Mouse (Mus musculus) erythroblast, embryonic 14.5 days (primary cell): Measurements from ENCODE around the gene Nrbp1.

ENCODE experiments used
- GATA1 ChIP-seq: IDR thresholded peaks from 2 replicates; pipeline ENCODE4 v1.6.1; 2012; ENCODE audit warnings: low read length, inconsistent platforms, mixed read lengths
- TAL1 ChIP-seq: IDR thresholded peaks from 3 replicates; pipeline ENCODE4 v1.6.1; 2012; ENCODE audit warnings: low read length, inconsistent platforms, mixed read lengths

DNA sequence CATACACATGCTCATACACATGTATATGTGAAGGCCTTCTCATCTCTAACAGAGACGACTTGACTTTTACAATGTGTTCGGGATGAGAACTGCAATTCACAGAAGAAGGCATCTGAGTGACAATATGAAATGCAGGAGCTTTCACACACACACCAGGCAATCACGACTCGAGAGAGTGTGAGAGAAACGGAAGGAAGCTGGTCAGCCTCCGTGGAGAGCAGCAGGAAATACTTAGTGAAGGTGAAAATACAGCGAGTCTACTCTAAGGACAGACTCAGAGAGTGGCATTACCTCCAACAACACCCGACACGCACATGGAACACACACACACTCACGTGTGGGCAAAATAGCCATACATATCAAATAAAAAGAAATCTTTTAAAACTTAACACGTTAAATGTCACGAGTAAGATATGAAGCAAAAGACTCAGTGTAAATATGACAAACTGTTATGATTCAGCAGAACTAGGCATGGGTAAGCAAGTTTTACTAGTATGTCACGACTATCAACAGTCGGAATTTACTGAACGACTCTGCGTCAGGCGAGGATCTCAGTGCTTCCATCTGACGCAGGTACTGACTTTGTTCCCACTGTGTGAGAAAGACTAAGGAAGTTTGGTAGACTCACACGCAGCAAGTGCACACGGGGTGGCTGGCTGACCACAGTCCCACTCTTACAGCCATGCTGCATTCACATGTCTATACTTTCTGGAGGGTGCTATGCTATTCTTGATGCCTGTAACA, 38.8 kb downstream of the Nrbp1 start:
- TF ChIP-seq GATA1 (no peak), TAL1 (no peak)
